Mouse (Mus musculus): Measurements from ENCODE around the gene Vegfb. TPM values are rescaled to one million over a fixed set of nuclear protein-coding genes. Genes with fewer than 3 reads are reported as not detected.

The Vegfb gene
- polyA plus RNA-seq, 1 experiment from 2014 or later = 38.5 TPM

- ATAC-seq (ENCODE audit: insufficient number of reproducible peaks, insufficient read depth, low FRiP score, low read depth) = no peak; the same call in 1 of the 2 replicates
- WGBS = 27% methylated on average over 5 of the region's 5 CpGs
- peak overlapping the region; percentile 82 for H3K9ac ChIP-seq (replicated peaks; ENCODE audit: low read depth, low read length)
Measured at GRCm38 (mm10) chr19:6942764-6943163, 44.7 kb downstream of the Vegfb start.

GRCm38 (mm10) chr19:6942249-6942691, 45.2 kb downstream of the Vegfb start, which contains the start of gene Gpr137:
TSS of gene Gpr137 (minus strand) at chr19:6942480.
- H3K9ac ChIP-seq (replicated peaks; ENCODE audit: low read depth, low read length) = peak within 1 kb of the TSS; percentile 82
- H3K4me3 ChIP-seq (ENCODE audit: low read depth, low read length) = peak within 1 kb of the TSS; percentile 85
- H3K9me3 ChIP-seq (ENCODE audit: control insufficient read depth, low read depth, low read length) = no peaks in the 10 kb centered on the region
- H3K27ac ChIP-seq (ENCODE audit: low read length) = peak within 1 kb of the TSS; percentile 98
- WGBS = under 1% methylated on average over 27 of the region's 27 CpGs
- peak; percentile 91 for ATAC-seq (ENCODE audit: insufficient number of reproducible peaks, insufficient read depth, low FRiP score, low read depth)
- no peaks in the 10 kb centered on the region; the same call in 1 of the 2 replicates for H3K36me3 ChIP-seq (ENCODE audit: control insufficient read depth, insufficient read depth, low read length)
- H3K4me2 ChIP-seq (replicated peaks; ENCODE audit: low read depth, low read length) = peak within 1 kb of the TSS; percentile 99
- peaks cover 11% of the 10 kb centered on the region; the same call in 1 of the 2 replicates for H3K4me1 ChIP-seq (ENCODE audit: control insufficient read depth, insufficient read depth, low read length)
- no peaks in the 10 kb centered on the region for H3K27me3 ChIP-seq (ENCODE audit: control insufficient read depth, insufficient read depth, low read length)

More at GRCm38 (mm10) chr19:6942764-6943163, 44.7 kb downstream of the Vegfb start:
- no peaks in the 10 kb centered on the region for H3K27me3 ChIP-seq (ENCODE audit: control insufficient read depth, insufficient read depth, low read length)
- peaks cover 11% of the 10 kb centered on the region; the same call in 1 of the 2 replicates for H3K4me1 ChIP-seq (ENCODE audit: control insufficient read depth, insufficient read depth, low read length)
- H3K4me3 ChIP-seq (ENCODE audit: low read depth, low read length) = peak overlapping the region; percentile 85
- peak overlapping the region; percentile 99 for H3K4me2 ChIP-seq (replicated peaks; ENCODE audit: low read depth, low read length)
- H3K36me3 ChIP-seq (ENCODE audit: control insufficient read depth, insufficient read depth, low read length) = no peaks in the 10 kb centered on the region; the same call in 1 of the 2 replicates
- no peaks in the 10 kb centered on the region for H3K9me3 ChIP-seq (ENCODE audit: control insufficient read depth, low read depth, low read length)
- H3K27ac ChIP-seq (ENCODE audit: low read length) = peak overlapping the region; percentile 98

GRCm38 (mm10) chr19:6941372-6942248, 45.8 kb downstream of the Vegfb start, which contains the start of gene Bad:
TSS of gene Bad (plus strand) at chr19:6941861.
- Histone ChIP-seq H3K4me1 (ENCODE audit: control insufficient read depth, insufficient read depth, low read length) (peaks cover 11% of the 10 kb centered on the region; the same call in 1 of the 2 replicates), H3K9me3 (ENCODE audit: control insufficient read depth, low read depth, low read length) (no peaks in the 10 kb centered on the region), H3K9ac (replicated peaks; ENCODE audit: low read depth, low read length) (peak within 1 kb of the TSS; percentile 82), H3K4me3 (ENCODE audit: low read depth, low read length) (peak within 1 kb of the TSS; percentile 85), H3K36me3 (ENCODE audit: control insufficient read depth, insufficient read depth, low read length) (no peaks in the 10 kb centered on the region; the same call in 1 of the 2 replicates), H3K27me3 (ENCODE audit: control insufficient read depth, insufficient read depth, low read length) (no peaks in the 10 kb centered on the region), H3K4me2 (replicated peaks; ENCODE audit: low read depth, low read length) (peak within 1 kb of the TSS; percentile 99), H3K27ac (ENCODE audit: low read length) (peak within 1 kb of the TSS; percentile 98)
- under 1% methylated on average over 83 of the region's 83 CpGs for WGBS
- ATAC-seq (ENCODE audit: insufficient number of reproducible peaks, insufficient read depth, low FRiP score, low read depth) = peak; percentile 79

GRCm38 (mm10) chr19:6940396-6941351, 46.8 kb downstream of the Vegfb start:
- Histone ChIP-seq H3K9me3 (ENCODE audit: control insufficient read depth, low read depth, low read length) (no peaks in the 10 kb centered on the region), H3K36me3 (ENCODE audit: control insufficient read depth, insufficient read depth, low read length) (no peaks in the 10 kb centered on the region; the same call in 1 of the 2 replicates), H3K4me2 (replicated peaks; ENCODE audit: low read depth, low read length) (peak overlapping the region; percentile 99), H3K27ac (ENCODE audit: low read length) (no peak overlapping the region; the same call in 1 of the 2 replicates), H3K4me1 (ENCODE audit: control insufficient read depth, insufficient read depth, low read length) (peaks cover 11% of the 10 kb centered on the region; the same call in 1 of the 2 replicates), H3K9ac (replicated peaks; ENCODE audit: low read depth, low read length) (peak overlapping the region; percentile 82; the same call in 1 of the 2 replicates), H3K4me3 (ENCODE audit: low read depth, low read length) (peak overlapping the region; percentile 85), H3K27me3 (ENCODE audit: control insufficient read depth, insufficient read depth, low read length) (peaks cover 6% of the 10 kb centered on the region; the same call in 1 of the 2 replicates)
- no peak; the same call in 1 of the 2 replicates for ATAC-seq (ENCODE audit: insufficient number of reproducible peaks, insufficient read depth, low FRiP score, low read depth)
- WGBS = 20% methylated on average over 29 of the region's 29 CpGs

- 91% methylated on average over 20 of the region's 20 CpGs for WGBS
- Histone ChIP-seq H3K9me3 (ENCODE audit: control insufficient read depth, low read depth, low read length) (no peaks in the 10 kb centered on the region), H3K27me3 (ENCODE audit: control insufficient read depth, insufficient read depth, low read length) (peaks cover 14% of the 10 kb centered on the region), H3K27ac (ENCODE audit: low read length) (no peak overlapping the region), H3K4me3 (ENCODE audit: low read depth, low read length) (no peak overlapping the region), H3K4me2 (replicated peaks; ENCODE audit: low read depth, low read length) (no peak overlapping the region), H3K4me1 (ENCODE audit: control insufficient read depth, insufficient read depth, low read length) (peaks cover 12% of the 10 kb centered on the region; the same call in 1 of the 2 replicates), H3K9ac (replicated peaks; ENCODE audit: low read depth, low read length) (no peak overlapping the region), H3K36me3 (ENCODE audit: control insufficient read depth, insufficient read depth, low read length) (no peaks in the 10 kb centered on the region; the same call in 1 of the 2 replicates)
- no peak for ATAC-seq (ENCODE audit: insufficient number of reproducible peaks, insufficient read depth, low FRiP score, low read depth)
Measured at GRCm38 (mm10) chr19:6939106-6940002, 48.1 kb downstream of the Vegfb start.

- Histone ChIP-seq H3K9ac (replicated peaks; ENCODE audit: low read depth, low read length) (no peak overlapping the region), H3K27ac (ENCODE audit: low read length) (no peak overlapping the region), H3K4me2 (replicated peaks; ENCODE audit: low read depth, low read length) (no peak overlapping the region), H3K4me1 (ENCODE audit: control insufficient read depth, insufficient read depth, low read length) (peaks cover 19% of the 10 kb centered on the region; the same call in 1 of the 2 replicates), H3K9me3 (ENCODE audit: control insufficient read depth, low read depth, low read length) (no peaks in the 10 kb centered on the region), H3K36me3 (ENCODE audit: control insufficient read depth, insufficient read depth, low read length) (no peaks in the 10 kb centered on the region), H3K4me3 (ENCODE audit: low read depth, low read length) (no peak overlapping the region), H3K27me3 (ENCODE audit: control insufficient read depth, insufficient read depth, low read length) (peaks cover 26% of the 10 kb centered on the region)
- no peak for ATAC-seq (ENCODE audit: insufficient number of reproducible peaks, insufficient read depth, low FRiP score, low read depth)
- WGBS = 79% methylated on average over 16 of the region's 16 CpGs
Measured at GRCm38 (mm10) chr19:6937541-6938465, 49.6 kb downstream of the Vegfb start.

Data from stomach, embryonic 14.5 days (tissue).